Mouse (Mus musculus): ENCODE data around the gene Sema4c.
A peak's percentile ranks its signal among the peaks of the same experiment; 100 is the strongest.

The Sema4c gene

GRCm38 (mm10) chr1:36579974-36580383 is 21.8 kb upstream of the Sema4c start:
- peak in 1 of 2 experiments; percentile 45 for DNase-seq (ENCODE audit: low spot score in 2 of 2)

GRCm38 (mm10) chr1:36576991-36577675 is 19.0 kb upstream of the Sema4c start:
- DNase-seq (ENCODE audit: low spot score in 2 of 2): no peak

DNA sequence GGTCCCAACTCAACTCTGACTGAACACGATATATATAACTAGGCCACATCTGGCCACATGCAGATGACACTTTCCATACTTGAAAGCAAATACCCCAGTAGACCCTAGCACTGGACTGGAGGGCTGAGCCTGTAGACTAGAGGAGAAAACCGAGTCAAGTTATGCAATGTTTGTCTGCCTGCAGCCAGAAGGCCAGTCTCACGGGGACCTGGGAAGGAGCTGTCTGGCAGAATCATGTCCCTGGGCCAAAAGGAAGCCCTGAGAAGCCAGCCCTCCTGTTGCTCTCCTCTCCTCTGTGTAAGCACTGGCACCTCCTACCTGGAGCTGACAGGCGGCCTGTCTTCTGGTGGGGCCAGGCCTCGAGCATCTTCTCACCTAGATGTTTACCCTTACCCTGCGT is 17.2 kb upstream of the Sema4c start:
- no peak for DNase-seq (ENCODE audit: low spot score in 2 of 2)

DNA sequence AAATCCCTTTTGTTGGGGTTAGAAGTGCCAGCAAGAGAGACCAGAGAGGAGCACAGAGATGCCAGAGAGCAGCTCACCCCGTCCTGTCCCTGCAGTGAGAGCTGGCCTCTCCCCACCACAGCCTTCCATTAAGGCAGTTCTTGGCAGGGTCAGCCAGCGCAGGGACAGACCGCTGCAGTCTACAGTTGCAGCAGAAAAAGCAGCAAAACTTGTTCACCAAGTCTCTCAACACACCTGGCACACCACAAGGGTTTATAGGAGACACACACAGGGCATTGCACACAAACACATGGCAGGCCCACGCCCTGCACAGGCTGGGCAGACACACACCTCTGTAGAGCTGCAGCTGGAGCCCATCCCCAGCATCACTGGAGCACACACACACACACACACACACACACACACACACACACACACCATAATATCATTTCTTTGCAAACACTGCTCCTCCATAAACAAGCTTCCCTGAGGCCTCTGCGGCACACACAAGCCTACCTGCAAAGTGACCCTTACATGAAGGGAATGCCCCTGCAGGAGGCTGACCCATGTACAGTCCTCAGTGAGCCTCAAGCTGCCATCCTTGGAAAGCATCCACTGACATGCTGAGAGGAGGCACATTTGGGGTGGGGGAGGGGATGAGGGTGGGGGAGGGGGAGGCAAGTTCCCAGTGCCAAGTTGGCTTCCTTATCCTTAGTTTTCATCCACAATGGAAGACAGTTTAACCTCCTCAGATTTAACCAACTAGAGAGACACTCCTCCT is 16.2 kb upstream of the Sema4c start:
- DNase-seq (ENCODE audit: low spot score in 2 of 2): no peak

DNA sequence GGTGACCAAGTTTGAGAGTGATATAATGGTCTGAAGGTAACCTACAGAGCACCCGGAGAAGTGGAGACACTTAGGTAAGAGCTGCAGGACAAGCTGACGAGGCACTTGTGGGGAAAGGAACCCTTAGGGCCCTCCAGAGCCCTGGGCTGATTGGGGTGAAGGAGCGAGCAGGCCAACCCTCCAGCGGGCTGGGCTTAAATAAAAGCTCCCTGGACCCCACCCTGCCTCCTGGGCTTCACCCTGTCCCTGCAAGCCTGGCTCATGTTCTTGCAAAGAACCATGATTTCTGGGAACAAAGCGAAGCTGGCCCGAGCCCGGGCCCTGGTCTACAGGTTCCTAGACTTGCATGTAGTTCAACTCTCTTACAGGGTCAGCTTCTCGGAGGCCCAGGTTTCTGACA is 15.4 kb upstream of the Sema4c start:
- DNase-seq (ENCODE audit: low spot score in 2 of 2): no peak

GRCm38 (mm10) chr1:36572709-36573108 is 14.6 kb upstream of the Sema4c start:
- no peak for DNase-seq (ENCODE audit: low spot score in 2 of 2)

- DNase-seq (ENCODE audit: low spot score in 2 of 2): no peak
These were observed 14.1 kb upstream of the Sema4c start for GRCm38 (mm10) chr1:36572140-36572700.

GRCm38 (mm10) chr1:36571627-36572026 is 13.5 kb upstream of the Sema4c start:
- no peak for DNase-seq (ENCODE audit: low spot score in 2 of 2)

DNA sequence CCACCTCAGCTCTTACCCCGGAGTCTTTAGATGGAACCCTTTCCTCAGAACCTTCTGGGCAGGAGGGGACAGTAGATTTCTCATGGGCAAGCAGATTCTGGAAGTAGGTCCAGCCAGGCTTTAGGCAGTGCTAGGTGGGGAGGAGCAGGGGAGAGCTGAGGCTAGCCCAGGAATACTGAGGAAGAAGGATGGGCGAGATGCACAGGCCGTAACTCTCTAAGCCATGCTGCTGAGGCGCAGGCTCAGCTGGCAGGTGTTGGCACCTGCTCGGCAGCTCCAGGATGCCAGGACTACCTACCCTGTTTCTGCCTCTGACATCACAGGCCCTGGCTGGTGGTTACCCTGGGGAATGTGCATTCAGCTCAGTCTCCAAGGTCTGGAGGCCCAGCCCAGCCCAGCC is 12.2 kb upstream of the Sema4c start:
- DNase-seq (ENCODE audit: low spot score in 2 of 2): no peak

- DNase-seq (ENCODE audit: low spot score in 2 of 2): no peak
These were observed 11.6 kb upstream of the Sema4c start for GRCm38 (mm10) chr1:36569694-36570276.

DNA sequence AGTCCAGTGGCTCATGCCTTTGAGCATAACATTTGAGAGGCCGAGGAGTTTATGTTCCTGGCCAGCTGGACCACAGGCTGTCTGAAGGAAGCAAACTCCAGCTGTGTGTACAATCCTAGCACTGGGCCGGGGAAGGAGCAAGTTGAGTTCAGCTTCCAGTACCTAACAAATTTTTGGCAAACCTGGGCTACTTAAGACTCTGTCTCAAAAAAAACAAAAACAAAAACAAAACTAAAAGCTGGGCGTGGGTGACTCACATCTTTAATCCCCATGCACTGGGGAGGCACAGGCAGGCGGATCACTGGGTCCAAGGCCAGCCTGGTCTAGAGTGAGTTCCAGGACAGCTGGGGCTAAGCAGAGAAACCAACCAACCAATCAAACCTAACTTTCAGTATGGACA is 10.6 kb upstream of the Sema4c start:
- DNase-seq (ENCODE audit: low spot score in 2 of 2): no peak

- no peak for DNase-seq (ENCODE audit: low spot score in 2 of 2)
These were observed 9.9 kb upstream of the Sema4c start for GRCm38 (mm10) chr1:36567818-36568603.

DNA sequence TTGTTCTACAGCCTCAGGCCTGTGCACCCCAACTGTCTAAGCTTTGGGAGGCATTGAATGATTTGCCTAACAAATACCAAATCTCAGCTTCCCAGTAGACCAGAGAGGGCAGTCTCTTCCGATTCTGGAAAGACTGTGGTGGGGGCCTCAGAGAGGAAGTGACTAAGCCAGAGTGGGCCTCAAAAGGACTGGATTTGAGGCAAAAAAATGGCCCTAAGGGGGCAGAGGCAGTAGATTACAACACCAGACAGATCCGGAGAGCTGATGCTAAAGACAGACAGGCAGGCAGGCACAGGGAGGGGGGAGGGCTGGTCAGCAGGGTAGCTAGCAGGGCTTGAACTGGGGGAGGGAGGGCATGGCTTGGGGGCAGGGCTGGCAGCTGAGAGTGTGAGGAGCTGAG is 8.3 kb upstream of the Sema4c start:
- DNase-seq (ENCODE audit: low spot score in 2 of 2): no peak

GRCm38 (mm10) chr1:36564101-36564500 is 6.0 kb upstream of the Sema4c start:
- no peak for DNase-seq (ENCODE audit: low spot score in 2 of 2)

DNA sequence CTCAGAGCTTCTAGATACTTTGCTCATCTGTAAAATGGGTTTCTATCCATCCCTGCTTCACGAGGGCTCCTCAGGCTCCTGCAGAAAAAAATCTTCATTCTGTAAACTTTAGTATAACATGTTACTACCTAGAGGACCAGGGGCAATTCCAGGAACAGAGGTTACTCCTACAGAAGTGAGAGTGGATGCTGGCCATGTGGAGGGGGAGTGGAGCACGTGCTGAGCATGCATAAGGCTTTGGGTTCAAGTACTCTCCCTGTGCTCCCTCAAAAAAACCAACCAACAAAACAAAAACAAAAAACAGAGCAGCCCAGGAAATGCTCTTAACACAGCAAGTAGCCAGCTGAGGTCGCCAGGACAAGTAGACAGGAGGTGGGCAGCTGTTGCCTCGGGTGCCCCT is 5.5 kb upstream of the Sema4c start:
- DNase-seq (ENCODE audit: low spot score in 2 of 2): no peak

DNA sequence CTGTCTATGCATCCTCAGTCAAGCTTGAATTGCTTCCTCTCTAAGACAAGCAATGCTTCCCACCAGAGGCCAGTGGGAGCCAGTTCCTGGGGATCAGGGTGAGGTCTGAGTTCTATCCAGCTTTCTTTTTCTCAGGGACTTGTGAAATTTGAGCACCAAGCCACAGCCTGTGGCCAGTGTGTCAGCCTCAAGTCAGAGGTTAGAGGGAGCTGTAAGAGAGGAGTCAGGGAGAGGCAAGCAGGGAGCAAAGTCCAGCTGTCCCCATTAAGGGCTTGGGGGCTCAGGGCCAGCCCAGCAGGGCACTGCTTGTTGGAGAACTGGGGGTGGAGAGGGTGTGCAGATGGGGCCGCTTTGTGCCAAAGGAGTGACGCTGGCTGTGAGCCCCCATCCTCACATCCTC is 5.0 kb upstream of the Sema4c start:
- DNase-seq (ENCODE audit: low spot score in 2 of 2): no peak

- no peak for DNase-seq (ENCODE audit: low spot score in 2 of 2)
These were observed 4.2 kb upstream of the Sema4c start for GRCm38 (mm10) chr1:36562388-36562787.

DNA sequence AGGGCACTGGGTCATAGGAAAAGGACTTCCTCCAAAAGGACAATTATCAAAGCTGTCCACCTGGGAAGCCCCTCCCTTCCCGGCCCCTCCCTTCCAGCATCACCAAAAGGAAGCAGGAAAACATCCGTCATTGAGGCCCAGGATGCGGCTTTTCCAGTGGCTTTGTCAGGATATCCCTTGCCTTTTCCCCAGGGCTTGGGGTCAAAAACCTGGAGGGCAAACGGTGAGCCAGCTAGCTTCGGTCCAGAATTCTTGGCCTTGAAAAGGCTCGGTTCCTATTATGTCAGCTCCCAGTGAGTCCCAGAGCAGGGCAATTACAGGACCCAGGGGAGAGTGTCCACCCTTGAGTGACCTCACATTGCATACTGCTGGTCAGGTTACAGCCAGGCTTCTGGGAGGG is 2.8 kb upstream of the Sema4c start:
- no peak for DNase-seq (ENCODE audit: low spot score in 2 of 2)

GRCm38 (mm10) chr1:36559888-36560287 is 1.7 kb upstream of the Sema4c start:
- no peak for DNase-seq (ENCODE audit: low spot score in 2 of 2)

- DNase-seq (ENCODE audit: low spot score in 2 of 2): no peak
These were observed 1.1 kb upstream of the Sema4c start for GRCm38 (mm10) chr1:36559256-36559655.

- DNase-seq (ENCODE audit: low spot score in 2 of 2): peak; percentile 59 to 82
These were observed 615 bp downstream of the Sema4c start for GRCm38 (mm10) chr1:36557457-36558011.

Data from cerebellum, postnatal 4 days (tissue).